Mouse (Mus musculus) hematopoietic stem cell, adult 5-6 weeks (primary cell): ENCODE results near the gene Osbp2. TPM values are rescaled to one million over a fixed set of nuclear protein-coding genes. Genes with fewer than 3 reads are reported as not detected.
A peak's percentile ranks its signal among the peaks of the same experiment; 100 is the strongest.

Experiments used
- ATAC-seq, 2 experiments: fragments of 125-278 bp in 1 of 2; replicated peaks in 1 of 2; 2 replicates each; pipeline ENCODE4 v1.8.0; 2016 to 2017; ENCODE audit warnings: inconsistent platforms in 2 of 2, mild to moderate bottlenecking in 2 of 2, moderate number of reproducible peaks in 2 of 2, low read depth in 1 of 2, moderate TSS enrichment in 1 of 2; ENCODE audit not compliant: low FRiP score in 2 of 2, poor library complexity in 2 of 2, severe bottlenecking in 2 of 2, insufficient read depth in 1 of 2, low TSS enrichment in 1 of 2
- total RNA-seq: library from RNA; stranded (forward); fragments of 172-1452, 232-1000 nt; gene quantifications from 2 replicates; pipeline ENCODE4 v1.2.3, GENCODE M21; 2017

The Osbp2 gene
- total RNA-seq, 1 experiment from 2014 or later, result not detected

GRCm38 (mm10) chr11:3749831-3750230, 113.9 kb downstream of the Osbp2 start:
- no peak; a peak in 1 of 4 replicates for ATAC-seq

- ATAC-seq, result no peak
These were observed 121.3 kb downstream of the Osbp2 start for GRCm38 (mm10) chr11:3742449-3742848.

GRCm38 (mm10) chr11:3741183-3741582, 122.5 kb downstream of the Osbp2 start:
- no peak for ATAC-seq

- no peak for ATAC-seq
These were observed 124.9 kb downstream of the Osbp2 start for GRCm38 (mm10) chr11:3738778-3739177.

GRCm38 (mm10) chr11:3735715-3736114, 128.0 kb downstream of the Osbp2 start:
- ATAC-seq, result no peak

GRCm38 (mm10) chr11:3733933-3734636, 129.6 kb downstream of the Osbp2 start:
- ATAC-seq, result no peak

- no peak for ATAC-seq
These were observed 132.2 kb downstream of the Osbp2 start for GRCm38 (mm10) chr11:3731469-3731868.

- no peak for ATAC-seq
These were observed 136.1 kb downstream of the Osbp2 start for GRCm38 (mm10) chr11:3727438-3728105.

- no peak for ATAC-seq
These were observed 138.2 kb downstream of the Osbp2 start for GRCm38 (mm10) chr11:3725331-3726054.

GRCm38 (mm10) chr11:3724726-3725125, 139.0 kb downstream of the Osbp2 start:
- no peak for ATAC-seq

- no peak for ATAC-seq
These were observed 139.8 kb downstream of the Osbp2 start for GRCm38 (mm10) chr11:3723910-3724309.

- ATAC-seq, result no peak
These were observed 140.8 kb downstream of the Osbp2 start for GRCm38 (mm10) chr11:3722861-3723260.

GRCm38 (mm10) chr11:3722036-3722435, 141.7 kb downstream of the Osbp2 start:
- ATAC-seq, result no peak

GRCm38 (mm10) chr11:3716662-3717061, 147.0 kb downstream of the Osbp2 start:
- ATAC-seq, result no peak

- ATAC-seq, result peak; percentile 68 to 74
These were observed 149.2 kb downstream of the Osbp2 start for GRCm38 (mm10) chr11:3714486-3714885.

- no peak for ATAC-seq
These were observed 153.5 kb downstream of the Osbp2 start for GRCm38 (mm10) chr11:3710203-3710602.

- ATAC-seq, result no peak
These were observed 156.6 kb downstream of the Osbp2 start for GRCm38 (mm10) chr11:3707057-3707456.

GRCm38 (mm10) chr11:3704404-3704803, 159.3 kb downstream of the Osbp2 start:
- no peak for ATAC-seq
